Mouse (Mus musculus) midbrain, embryonic 15.5 days (tissue): ENCODE data around the gene Serac1. TPM values are rescaled to one million over a fixed set of nuclear protein-coding genes. Genes with fewer than 3 reads are reported as not detected.

Source experiments
- ATAC-seq: fragments of 200-750 bp; cut with Nextera tagmentation; replicated peaks from 2 replicates; pipeline ENCODE4 v1.8.0; 2017; ENCODE audit warnings: moderate TSS enrichment
- H3K27ac ChIP-seq: fragments of 300-500 bp; sonication (generic); 2 replicates; pipeline ENCODE4 v1.5.1; 2015; ENCODE audit warnings: mild to moderate bottlenecking, inconsistent platforms
- H3K27me3 ChIP-seq: fragments of 300-500 bp; sonication (generic); replicated peaks from 2 replicates; pipeline ENCODE4 v1.6.1; 2015; ENCODE audit warnings: inconsistent platforms
- H3K36me3 ChIP-seq: fragments of 300-500 bp; sonication (generic); replicated peaks from 2 replicates; pipeline ENCODE4 v1.6.1; 2015; ENCODE audit warnings: inconsistent platforms
- H3K4me1 ChIP-seq: fragments of 300-500 bp; sonication (generic); 2 replicates; pipeline ENCODE4 v1.6.1; 2015; ENCODE audit warnings: inconsistent platforms
- H3K4me2 ChIP-seq: fragments of 300-500 bp; sonication (generic); 2 replicates; pipeline ENCODE4 v1.6.1; 2015; ENCODE audit warnings: inconsistent platforms, mild to moderate bottlenecking, moderate library complexity
- H3K4me3 ChIP-seq: fragments of 300-500 bp; sonication (generic); 2 replicates; pipeline ENCODE4 v1.5.1; 2015; ENCODE audit warnings: mild to moderate bottlenecking, inconsistent platforms
- H3K9ac ChIP-seq: fragments of 300-500 bp; sonication (generic); 2 replicates; pipeline ENCODE4 v1.6.1; 2015; ENCODE audit warnings: mild to moderate bottlenecking, inconsistent platforms
- H3K9me3 ChIP-seq: fragments of 300-500 bp; sonication (generic); 2 replicates; pipeline ENCODE4 v1.6.1; 2016; ENCODE audit warnings: inconsistent platforms
- WGBS: fragments of 180-500 bp; shearing (Covaris S2); methylation state at CpG from one replicate; pipeline ENCODE4 v1.1.7; 2015; ENCODE audit warnings: mixed read lengths; 5-methylcytosine and 5-hydroxymethylcytosine counted together
- polyA plus RNA-seq: library from polyadenylated mRNA; unstranded; fragments of >200 nt; fragmentation: Nextera tagmentation; extraction: Ambion mirVana; gene quantifications from 2 replicates; pipeline ENCODE4 v1.2.1, GENCODE M21; 2015

Serac1 gene
- 14.6 and 14.8 TPM in 2 replicates for polyA plus RNA-seq

GRCm38 (mm10) chr17:6079287-6080122 lies at the start of gene Serac1, which contains the start of gene Gtf2h5:
Gene Serac1 (minus strand): TSS chr17:6079741.
Gene Gtf2h5 (plus strand): TSS chr17:6079786.
- Histone ChIP-seq H3K27ac (peak within 1 kb of the TSS; percentile 92), H3K36me3 (peaks cover 7% of the 10 kb centered on the region; the same call in 1 of the 2 replicates), H3K9ac (peak within 1 kb of the TSS; percentile 85), H3K4me3 (peak within 1 kb of the TSS; percentile 83), H3K4me2 (peak within 1 kb of the TSS; percentile 60), H3K27me3 (no peaks in the 10 kb centered on the region), H3K9me3 (no peaks in the 10 kb centered on the region), H3K4me1 (peaks cover 29% of the 10 kb centered on the region)
- WGBS = under 1% methylated on average over 69 of the region's 70 CpGs
- peak; percentile 95 for ATAC-seq

GRCm38 (mm10) chr17:6128039-6128438 lies 48.5 kb upstream of the Serac1 start:
- Histone ChIP-seq H3K9me3 (no peaks in the 10 kb centered on the region), H3K4me3 (no peak overlapping the region), H3K9ac (no peak overlapping the region), H3K27me3 (no peaks in the 10 kb centered on the region), H3K36me3 (no peaks in the 10 kb centered on the region; the same call in 1 of the 2 replicates), H3K4me2 (no peak overlapping the region), H3K27ac (no peak overlapping the region), H3K4me1 (no peaks in the 10 kb centered on the region)
- no peak for ATAC-seq
- 60% methylated on average over 3 of the region's 3 CpGs for WGBS

DNA sequence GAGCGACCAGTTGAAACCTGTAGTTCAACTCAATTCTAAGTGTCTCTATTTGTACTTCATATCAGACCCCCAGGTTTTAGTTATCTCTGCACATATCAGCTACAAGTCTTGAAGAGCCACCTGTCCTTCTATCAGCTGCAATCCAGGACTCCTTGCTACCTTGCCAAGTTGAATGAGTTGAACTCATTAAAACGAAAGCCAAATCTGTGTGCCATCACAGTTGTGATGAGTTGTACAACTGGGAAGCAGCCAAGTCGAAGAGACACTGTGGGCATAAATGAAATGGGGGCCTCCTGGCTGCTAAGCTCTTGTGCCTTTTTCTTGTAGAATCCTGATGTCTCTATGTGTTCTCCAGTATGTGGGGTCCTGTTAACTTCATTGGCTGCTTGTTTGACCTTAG lies 45.9 kb upstream of the Serac1 start:
- H3K9ac ChIP-seq = no peak overlapping the region
- H3K4me1 ChIP-seq = no peaks in the 10 kb centered on the region
- no peaks in the 10 kb centered on the region for H3K27me3 ChIP-seq
- H3K4me3 ChIP-seq = no peak overlapping the region
- 94% methylated on average over 3 of the region's 3 CpGs for WGBS
- H3K9me3 ChIP-seq = no peaks in the 10 kb centered on the region
- H3K36me3 ChIP-seq = peaks cover 10% of the 10 kb centered on the region
- no peak overlapping the region for H3K27ac ChIP-seq
- H3K4me2 ChIP-seq = no peak overlapping the region
- ATAC-seq = no peak

GRCm38 (mm10) chr17:6123776-6124175 lies 44.2 kb upstream of the Serac1 start:
- no peak overlapping the region for H3K27ac ChIP-seq
- H3K9ac ChIP-seq = no peak overlapping the region
- no peaks in the 10 kb centered on the region for H3K9me3 ChIP-seq
- no peaks in the 10 kb centered on the region for H3K27me3 ChIP-seq
- no peak overlapping the region for H3K4me3 ChIP-seq
- H3K4me2 ChIP-seq = no peak overlapping the region
- H3K4me1 ChIP-seq = peaks cover 2% of the 10 kb centered on the region; the same call in 1 of the 2 replicates
- WGBS = 74% methylated on average over 4 of the region's 4 CpGs
- no peak for ATAC-seq
- H3K36me3 ChIP-seq = peaks cover 10% of the 10 kb centered on the region

DNA sequence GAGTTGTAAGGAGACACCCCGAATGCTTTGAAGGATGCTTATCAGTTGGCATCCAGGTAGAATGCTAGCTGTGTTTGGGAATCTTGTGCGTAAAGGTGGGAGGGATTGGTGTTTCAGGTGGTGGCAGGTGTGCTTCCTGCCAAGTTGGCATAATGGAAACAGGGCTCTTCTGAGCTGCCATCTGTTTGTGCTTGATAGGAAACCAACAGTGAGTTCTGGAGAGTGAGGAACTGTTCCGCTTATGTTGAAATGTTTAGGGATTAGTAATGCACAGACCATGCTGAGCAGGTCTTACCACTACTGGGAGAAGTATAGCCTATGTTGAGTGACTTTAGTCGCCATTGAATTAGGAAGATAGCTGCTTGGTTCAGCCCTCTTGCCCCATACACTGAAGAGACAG lies 39.3 kb upstream of the Serac1 start:
- Histone ChIP-seq H3K4me1 (peaks cover 13% of the 10 kb centered on the region; the same call in 1 of the 2 replicates), H3K4me3 (no peak overlapping the region), H3K36me3 (peaks cover 10% of the 10 kb centered on the region), H3K9me3 (no peaks in the 10 kb centered on the region), H3K4me2 (no peak overlapping the region), H3K27me3 (no peaks in the 10 kb centered on the region), H3K9ac (no peak overlapping the region), H3K27ac (no peak overlapping the region)
- WGBS = 84% methylated on average over 4 of the region's 4 CpGs
- ATAC-seq = no peak

GRCm38 (mm10) chr17:6117917-6118316 lies 38.4 kb upstream of the Serac1 start:
- Histone ChIP-seq H3K27me3 (no peaks in the 10 kb centered on the region), H3K4me3 (no peak overlapping the region), H3K4me1 (peaks cover 13% of the 10 kb centered on the region; the same call in 1 of the 2 replicates), H3K9me3 (no peaks in the 10 kb centered on the region), H3K9ac (no peak overlapping the region), H3K4me2 (no peak overlapping the region), H3K36me3 (peaks cover 10% of the 10 kb centered on the region), H3K27ac (0 out of 2 replicates have a peak overlapping the region, but pooled peaks have one; percentile 29)
- no peak for ATAC-seq
- 90% methylated on average over 3 of the region's 3 CpGs for WGBS

- peaks cover 13% of the 10 kb centered on the region; the same call in 1 of the 2 replicates for H3K4me1 ChIP-seq
- H3K27me3 ChIP-seq = no peaks in the 10 kb centered on the region
- WGBS = 77% methylated on average over 4 of the region's 4 CpGs
- H3K9ac ChIP-seq = no peak overlapping the region
- H3K4me3 ChIP-seq = no peak overlapping the region
- H3K4me2 ChIP-seq = no peak overlapping the region
- peaks cover 4% of the 10 kb centered on the region for H3K36me3 ChIP-seq
- H3K9me3 ChIP-seq = no peaks in the 10 kb centered on the region
- H3K27ac ChIP-seq = no peak overlapping the region
- no peak for ATAC-seq
Measured at GRCm38 (mm10) chr17:6117148-6117725, 37.7 kb upstream of the Serac1 start.

DNA sequence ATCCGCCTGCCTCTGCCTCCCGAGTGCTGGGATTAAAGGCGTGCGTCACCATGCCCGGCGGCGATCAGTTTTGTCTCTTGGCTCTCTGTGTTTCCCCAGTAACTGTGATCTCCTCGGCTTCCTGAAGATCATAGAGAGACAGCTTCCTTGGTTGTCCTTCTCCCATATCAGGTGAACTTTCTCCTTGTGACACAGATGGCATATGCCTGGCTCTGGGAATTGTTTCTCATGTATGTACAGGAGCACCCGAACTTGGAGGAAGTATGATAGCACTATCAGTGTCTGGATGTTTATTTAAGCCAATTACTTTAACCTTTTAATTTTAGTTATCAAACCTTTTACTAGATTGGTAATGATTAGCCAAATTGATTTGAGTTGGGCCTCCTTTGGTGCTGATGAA lies 35.5 kb upstream of the Serac1 start:
- no peak overlapping the region for H3K27ac ChIP-seq
- no peaks in the 10 kb centered on the region for H3K27me3 ChIP-seq
- no peaks in the 10 kb centered on the region for H3K9me3 ChIP-seq
- no peak for ATAC-seq
- 99% methylated on average over 9 of the region's 9 CpGs for WGBS
- no peak overlapping the region for H3K4me2 ChIP-seq
- H3K4me3 ChIP-seq = no peak overlapping the region
- peaks cover 13% of the 10 kb centered on the region; the same call in 1 of the 2 replicates for H3K4me1 ChIP-seq
- H3K36me3 ChIP-seq = no peaks in the 10 kb centered on the region
- H3K9ac ChIP-seq = no peak overlapping the region

GRCm38 (mm10) chr17:6113653-6114052 lies 34.1 kb upstream of the Serac1 start:
- peaks cover 23% of the 10 kb centered on the region for H3K4me1 ChIP-seq
- no peak for ATAC-seq

DNA sequence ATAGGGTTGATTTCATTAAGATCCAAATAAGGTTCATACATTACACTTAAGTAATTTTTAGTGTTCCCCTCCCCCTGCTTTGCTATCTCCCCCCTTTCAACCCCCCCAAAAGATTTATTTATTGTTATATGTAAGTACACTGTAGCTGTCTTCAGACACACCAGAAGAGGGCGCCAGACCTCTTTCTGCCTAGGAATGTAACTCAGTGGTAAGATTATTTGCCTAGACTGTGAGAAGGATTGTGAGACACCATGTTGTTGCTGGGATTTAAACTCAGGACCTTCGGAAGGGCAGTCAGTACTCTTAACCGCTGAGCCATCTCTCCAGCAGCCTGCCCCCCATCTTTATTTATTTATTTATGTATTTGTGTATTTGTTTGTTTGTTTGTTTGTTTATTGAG lies 31.4 kb upstream of the Serac1 start:
- ATAC-seq = no peak
- H3K9me3 ChIP-seq = no peaks in the 10 kb centered on the region
- 86% methylated on average over 3 of the region's 3 CpGs for WGBS

More at GRCm38 (mm10) chr17:6113653-6114052, 34.1 kb upstream of the Serac1 start:
- Histone ChIP-seq H3K27ac (no peak overlapping the region), H3K4me3 (no peak overlapping the region), H3K9me3 (no peaks in the 10 kb centered on the region), H3K4me2 (no peak overlapping the region), H3K27me3 (no peaks in the 10 kb centered on the region), H3K36me3 (no peaks in the 10 kb centered on the region), H3K9ac (no peak overlapping the region)
- whole genome bisulfite sequencing = 88% methylated on average over 6 of the region's 6 CpGs

DNA sequence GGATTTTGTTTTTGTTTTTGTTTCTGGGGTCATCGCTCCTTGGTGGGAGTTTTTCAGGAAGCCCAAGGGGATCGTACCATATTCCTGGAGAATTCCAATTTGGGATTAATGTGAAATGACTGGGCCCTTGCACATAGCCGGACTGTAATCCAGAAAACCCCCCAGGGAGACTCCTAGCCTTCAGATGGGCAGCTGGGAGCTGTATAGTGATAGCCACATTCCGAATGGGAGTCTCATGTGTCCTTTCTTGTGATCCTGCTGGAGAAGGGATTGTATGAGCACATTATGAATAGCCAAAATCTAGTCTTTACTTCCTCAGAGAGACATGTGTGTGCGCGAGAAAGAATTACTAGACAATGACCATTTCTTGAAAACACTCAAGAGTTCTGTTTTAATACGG lies 28.6 kb upstream of the Serac1 start:
- H3K4me1 ChIP-seq = peaks cover 28% of the 10 kb centered on the region
- H3K36me3 ChIP-seq = no peaks in the 10 kb centered on the region
- ATAC-seq = no peak
- H3K9ac ChIP-seq = peak overlapping the region; percentile 89
- WGBS = 34% methylated on average over 7 of the region's 7 CpGs
- peak overlapping the region; percentile 82 for H3K4me2 ChIP-seq
- peak overlapping the region; percentile 99; the same call in 1 of the 2 replicates for H3K27ac ChIP-seq
- H3K4me3 ChIP-seq = peak overlapping the region; percentile 70
- H3K27me3 ChIP-seq = no peaks in the 10 kb centered on the region
- H3K9me3 ChIP-seq = no peaks in the 10 kb centered on the region

More for the DNA sequence above, 31.4 kb upstream of the Serac1 start:
- no peak overlapping the region for H3K27ac ChIP-seq
- peaks cover 21% of the 10 kb centered on the region for H3K4me1 ChIP-seq
- H3K4me2 ChIP-seq = no peak overlapping the region
- H3K27me3 ChIP-seq = no peaks in the 10 kb centered on the region
- no peaks in the 10 kb centered on the region for H3K36me3 ChIP-seq
- H3K9ac ChIP-seq = no peak overlapping the region
- H3K4me3 ChIP-seq = no peak overlapping the region

GRCm38 (mm10) chr17:6107015-6107601 lies 27.6 kb upstream of the Serac1 start:
- 0% methylated on average over 39 of the region's 50 CpGs for WGBS
- H3K9me3 ChIP-seq = no peaks in the 10 kb centered on the region
- 0 out of 2 replicates have a peak, but pooled peaks have one; percentile 10 for ATAC-seq
- peaks cover 28% of the 10 kb centered on the region for H3K4me1 ChIP-seq
- peak overlapping the region; percentile 99 for H3K27ac ChIP-seq
- H3K4me2 ChIP-seq = peak overlapping the region; percentile 82
- 0 out of 2 replicates have a peak, but pooled peaks cover 2% of the 10 kb centered on the region for H3K27me3 ChIP-seq
- peak overlapping the region; percentile 70 for H3K4me3 ChIP-seq
- peak overlapping the region; percentile 89 for H3K9ac ChIP-seq
- H3K36me3 ChIP-seq = no peaks in the 10 kb centered on the region
